Mouse (Mus musculus): ENCODE measurements around the gene Hdac10.

DNA sequence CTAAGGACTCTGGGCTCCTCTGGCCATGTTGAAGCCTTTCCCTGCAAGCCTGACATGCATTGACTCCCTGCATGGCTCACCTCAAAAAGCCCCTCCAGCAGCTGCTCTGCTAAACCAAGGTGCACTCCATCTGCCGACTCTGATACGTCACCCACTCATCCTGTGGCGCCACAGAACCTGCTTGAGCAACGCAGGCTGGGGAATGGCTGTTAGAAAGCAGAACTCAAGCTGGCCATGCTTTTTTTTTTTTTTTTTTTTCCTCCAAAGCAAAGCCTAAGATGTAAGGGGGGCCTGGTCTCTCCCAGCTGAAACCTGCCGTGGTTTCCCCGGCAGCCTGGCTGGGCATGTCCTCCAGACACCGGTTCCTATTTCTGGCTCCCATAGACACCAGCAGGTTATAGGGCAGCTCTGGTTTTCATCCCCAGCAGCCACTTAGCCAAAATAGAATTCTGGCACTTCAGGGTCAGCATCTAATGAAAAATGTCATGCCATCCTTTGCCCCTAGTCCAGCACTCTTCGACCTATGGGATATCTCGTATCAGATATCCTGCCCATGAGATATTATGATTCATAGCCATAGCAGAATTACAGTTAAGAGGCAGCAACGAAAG lies 54.4 kb downstream of the Hdac10 start:
- TF ChIP-seq CTCF (IDR thresholded peaks at IDR 0.05; ENCODE audit: low read depth): no peak
- TF ChIP-seq EP300 (IDR thresholded peaks at IDR 0.05; ENCODE audit: low read depth): no peak

Data from liver, embryonic 14.5 days (tissue).